Mouse (Mus musculus) limb, embryonic 13.5 days (tissue): ENCODE data around the gene 1110008L16Rik. TPM values are rescaled to one million over a fixed set of nuclear protein-coding genes. Genes with fewer than 3 reads are reported as not detected.

Source experiments
- ATAC-seq: fragments of 200-750 bp; cut with Nextera tagmentation; 2 replicates; pipeline ENCODE4 v1.8.0; 2017; ENCODE audit warnings: low read depth, moderate number of reproducible peaks, moderate TSS enrichment; ENCODE audit not compliant: low FRiP score
- H3K27ac ChIP-seq: fragments of 300-500 bp; sonication (generic); 2 replicates; pipeline ENCODE4 v1.5.1; 2015; ENCODE audit warnings: inconsistent platforms, mild to moderate bottlenecking, moderate library complexity
- H3K27me3 ChIP-seq: fragments of 300-500 bp; sonication (generic); 2 replicates; pipeline ENCODE4 v1.6.1; 2015; ENCODE audit warnings: mild to moderate bottlenecking, inconsistent platforms
- H3K36me3 ChIP-seq: fragments of 300-500 bp; sonication (generic); 2 replicates; pipeline ENCODE4 v1.6.1; 2015; ENCODE audit warnings: inconsistent platforms, mild to moderate bottlenecking, moderate library complexity
- H3K4me1 ChIP-seq: fragments of 300-500 bp; sonication (generic); 2 replicates; pipeline ENCODE4 v1.6.1; 2015; ENCODE audit warnings: inconsistent platforms
- H3K4me2 ChIP-seq: fragments of 300-500 bp; sonication (generic); replicated peaks from 2 replicates; pipeline ENCODE4 v1.6.1; 2015; ENCODE audit warnings: inconsistent platforms, mild to moderate bottlenecking, moderate library complexity
- H3K4me3 ChIP-seq: fragments of 300-500 bp; sonication (generic); 2 replicates; pipeline ENCODE4 v1.5.1; 2015; ENCODE audit warnings: moderate library complexity, mild to moderate bottlenecking, inconsistent platforms
- H3K9ac ChIP-seq: fragments of 300-500 bp; sonication (generic); 2 replicates; pipeline ENCODE4 v1.6.1; 2015; ENCODE audit warnings: mild to moderate bottlenecking, inconsistent platforms
- H3K9me3 ChIP-seq: fragments of 300-500 bp; sonication (generic); 2 replicates; pipeline ENCODE4 v1.6.1; 2016; ENCODE audit warnings: inconsistent platforms
- WGBS: fragments of 180-500 bp; shearing (Covaris S2); methylation state at CpG from one replicate; pipeline ENCODE4 v1.1.7; 2015; 5-methylcytosine and 5-hydroxymethylcytosine counted together
- polyA plus RNA-seq: library from polyadenylated mRNA; unstranded; fragments of >200 nt; fragmentation: Nextera tagmentation; extraction: Ambion mirVana; gene quantifications from 2 replicates; pipeline ENCODE4 v1.2.1, GENCODE M21; 2015

The 1110008L16Rik gene
- polyA plus RNA-seq, 1 experiment from 2014 or later: 14.9 TPM

- Histone ChIP-seq H3K27ac (peak overlapping the region; percentile 94), H3K27me3 (no peaks in the 10 kb centered on the region), H3K4me2 (peak overlapping the region; percentile 93), H3K4me1 (peaks cover 18% of the 10 kb centered on the region), H3K4me3 (peak overlapping the region; percentile 97), H3K9ac (peak overlapping the region; percentile 98), H3K36me3 (0 out of 2 replicates have a peak, but pooled peaks cover 7% of the 10 kb centered on the region), H3K9me3 (no peaks in the 10 kb centered on the region)
- under 1% methylated on average over 51 of the region's 51 CpGs for whole genome bisulfite sequencing
- ATAC-seq: peak; percentile 99
Measured at GRCm38 (mm10) chr12:55398240-55399127, 99.1 kb downstream of the 1110008L16Rik start.

GRCm38 (mm10) chr12:55399128-55399677, 99.8 kb downstream of the 1110008L16Rik start:
- H3K36me3 ChIP-seq: 0 out of 2 replicates have a peak, but pooled peaks cover 8% of the 10 kb centered on the region
- WGBS: under 1% methylated on average over 20 of the region's 20 CpGs
- peak overlapping the region; percentile 97 for H3K4me3 ChIP-seq
- H3K4me1 ChIP-seq: peaks cover 18% of the 10 kb centered on the region
- peak; percentile 12; the same call in 1 of the 2 replicates for ATAC-seq
- H3K27ac ChIP-seq: peak overlapping the region; percentile 94
- H3K4me2 ChIP-seq: peak overlapping the region; percentile 93
- H3K27me3 ChIP-seq: no peaks in the 10 kb centered on the region
- peak overlapping the region; percentile 98 for H3K9ac ChIP-seq
- H3K9me3 ChIP-seq: no peaks in the 10 kb centered on the region

- H3K9ac ChIP-seq: no peak overlapping the region
- H3K36me3 ChIP-seq: peaks cover 54% of the 10 kb centered on the region
Measured at GRCm38 (mm10) chr12:55407888-55408287, 108.5 kb downstream of the 1110008L16Rik start.

GRCm38 (mm10) chr12:55415255-55415654, 115.9 kb downstream of the 1110008L16Rik start:
- no peak overlapping the region for H3K27ac ChIP-seq
- H3K9ac ChIP-seq: no peak overlapping the region
- H3K36me3 ChIP-seq: peaks cover 85% of the 10 kb centered on the region
- no peak overlapping the region for H3K4me2 ChIP-seq
- no peaks in the 10 kb centered on the region for H3K4me1 ChIP-seq
- WGBS: 93% methylated on average over 5 of the region's 5 CpGs
- no peaks in the 10 kb centered on the region for H3K27me3 ChIP-seq
- no peaks in the 10 kb centered on the region for H3K9me3 ChIP-seq
- no peak for ATAC-seq
- no peak overlapping the region for H3K4me3 ChIP-seq

More at GRCm38 (mm10) chr12:55407888-55408287, 108.5 kb downstream of the 1110008L16Rik start:
- ATAC-seq: no peak
- no peak overlapping the region for H3K27ac ChIP-seq
- no peak overlapping the region for H3K4me3 ChIP-seq
- no peaks in the 10 kb centered on the region for H3K27me3 ChIP-seq
- H3K4me1 ChIP-seq: no peaks in the 10 kb centered on the region
- WGBS: 89% methylated on average over 5 of the region's 5 CpGs
- H3K9me3 ChIP-seq: no peaks in the 10 kb centered on the region
- H3K4me2 ChIP-seq: no peak overlapping the region

GRCm38 (mm10) chr12:55415762-55416161, 116.4 kb downstream of the 1110008L16Rik start:
- Histone ChIP-seq H3K4me3 (no peak overlapping the region), H3K27ac (no peak overlapping the region), H3K9ac (no peak overlapping the region), H3K27me3 (no peaks in the 10 kb centered on the region), H3K9me3 (no peaks in the 10 kb centered on the region), H3K4me2 (no peak overlapping the region), H3K36me3 (peaks cover 86% of the 10 kb centered on the region), H3K4me1 (no peaks in the 10 kb centered on the region)
- ATAC-seq: no peak
- 89% methylated on average over 1 of the region's 1 CpGs for WGBS

- no peak overlapping the region for H3K4me3 ChIP-seq
- H3K4me1 ChIP-seq: no peaks in the 10 kb centered on the region
- H3K4me2 ChIP-seq: no peak overlapping the region
- H3K36me3 ChIP-seq: peaks cover 50% of the 10 kb centered on the region
- no peak for ATAC-seq
- H3K27ac ChIP-seq: no peak overlapping the region
- 94% methylated on average over 24 of the region's 24 CpGs for WGBS
- no peaks in the 10 kb centered on the region for H3K9me3 ChIP-seq
- no peak overlapping the region for H3K9ac ChIP-seq
- H3K27me3 ChIP-seq: no peaks in the 10 kb centered on the region
Measured at GRCm38 (mm10) chr12:55420220-55420619, 120.8 kb downstream of the 1110008L16Rik start.

GRCm38 (mm10) chr12:55422057-55422456, 122.7 kb downstream of the 1110008L16Rik start:
- no peak for ATAC-seq
- no peak overlapping the region for H3K4me3 ChIP-seq
- no peak overlapping the region for H3K4me2 ChIP-seq
- H3K36me3 ChIP-seq: peaks cover 33% of the 10 kb centered on the region
- no peak overlapping the region for H3K9ac ChIP-seq
- no peak overlapping the region for H3K27ac ChIP-seq
- no peaks in the 10 kb centered on the region for H3K27me3 ChIP-seq
- no peaks in the 10 kb centered on the region for H3K9me3 ChIP-seq
- H3K4me1 ChIP-seq: no peaks in the 10 kb centered on the region
- 23% methylated on average over 3 of the region's 3 CpGs for WGBS

- H3K27me3 ChIP-seq: no peaks in the 10 kb centered on the region
- H3K9ac ChIP-seq: no peak overlapping the region
- H3K4me3 ChIP-seq: no peak overlapping the region
- H3K27ac ChIP-seq: no peak overlapping the region
- no peaks in the 10 kb centered on the region for H3K36me3 ChIP-seq
- no peaks in the 10 kb centered on the region for H3K4me1 ChIP-seq
- ATAC-seq: no peak
- no peak overlapping the region for H3K4me2 ChIP-seq
- H3K9me3 ChIP-seq: no peaks in the 10 kb centered on the region
- 91% methylated on average over 7 of the region's 7 CpGs for WGBS
Measured at GRCm38 (mm10) chr12:55426300-55426699, 126.9 kb downstream of the 1110008L16Rik start.

- H3K9me3 ChIP-seq: no peaks in the 10 kb centered on the region
- H3K4me3 ChIP-seq: no peak overlapping the region
- H3K27me3 ChIP-seq: no peaks in the 10 kb centered on the region
- ATAC-seq: no peak
- WGBS: 82% methylated on average over 8 of the region's 8 CpGs
- H3K36me3 ChIP-seq: no peaks in the 10 kb centered on the region
- H3K4me1 ChIP-seq: no peaks in the 10 kb centered on the region
- no peak overlapping the region for H3K4me2 ChIP-seq
- no peak overlapping the region for H3K9ac ChIP-seq
- no peak overlapping the region for H3K27ac ChIP-seq
Measured at GRCm38 (mm10) chr12:55429201-55429600, 129.8 kb downstream of the 1110008L16Rik start.

- no peak for ATAC-seq
- Histone ChIP-seq H3K4me2 (no peak overlapping the region), H3K27me3 (no peaks in the 10 kb centered on the region), H3K4me3 (no peak overlapping the region), H3K4me1 (no peaks in the 10 kb centered on the region), H3K36me3 (no peaks in the 10 kb centered on the region), H3K9ac (no peak overlapping the region), H3K27ac (no peak overlapping the region), H3K9me3 (no peaks in the 10 kb centered on the region)
- 84% methylated on average over 4 of the region's 4 CpGs for WGBS
Measured at GRCm38 (mm10) chr12:55429956-55430355, 130.6 kb downstream of the 1110008L16Rik start.
